Mouse (Mus musculus): ENCODE results near the gene Cacna2d2. TPM values are rescaled to one million over a fixed set of nuclear protein-coding genes. Genes with fewer than 3 reads are reported as not detected.

Gene Cacna2d2
- polyA plus RNA-seq, 1 experiment, result not detected

DNA sequence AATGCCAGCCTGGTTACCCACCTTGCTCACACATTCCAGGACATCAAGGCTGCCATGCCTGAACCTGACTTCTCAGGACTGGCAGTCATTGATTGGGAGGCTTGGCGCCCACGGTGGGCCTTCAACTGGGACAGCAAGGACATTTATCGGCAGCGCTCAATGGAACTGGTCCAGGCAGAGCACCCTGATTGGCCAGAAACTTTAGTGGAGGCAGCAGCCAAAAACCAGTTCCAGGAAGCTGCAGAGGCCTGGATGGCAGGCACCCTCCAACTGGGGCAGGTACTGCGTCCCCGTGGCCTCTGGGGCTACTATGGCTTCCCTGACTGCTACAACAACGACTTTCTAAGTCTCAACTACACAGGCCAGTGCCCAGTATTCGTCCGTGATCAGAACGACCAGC is 178.5 kb downstream of the Cacna2d2 start:
- TF ChIP-seq FLI1 (IDR thresholded peaks at IDR 0.05; ENCODE audit: low read length) (no peak), GATA1 (IDR thresholded peaks at IDR 0.05; ENCODE audit: borderline replicate concordance, low read length) (no peak)
- Histone ChIP-seq H3K4me1 (peaks cover 70% of the 10 kb centered on the region), H3K4me3 (replicated peaks) (peak overlapping the region; percentile 66), H3K36me3 (replicated peaks; ENCODE audit: low read length) (peaks cover 19% of the 10 kb centered on the region), H3K27me3 (replicated peaks) (no peaks in the 10 kb centered on the region), H3K9me3 (no peaks in the 10 kb centered on the region)

DNA sequence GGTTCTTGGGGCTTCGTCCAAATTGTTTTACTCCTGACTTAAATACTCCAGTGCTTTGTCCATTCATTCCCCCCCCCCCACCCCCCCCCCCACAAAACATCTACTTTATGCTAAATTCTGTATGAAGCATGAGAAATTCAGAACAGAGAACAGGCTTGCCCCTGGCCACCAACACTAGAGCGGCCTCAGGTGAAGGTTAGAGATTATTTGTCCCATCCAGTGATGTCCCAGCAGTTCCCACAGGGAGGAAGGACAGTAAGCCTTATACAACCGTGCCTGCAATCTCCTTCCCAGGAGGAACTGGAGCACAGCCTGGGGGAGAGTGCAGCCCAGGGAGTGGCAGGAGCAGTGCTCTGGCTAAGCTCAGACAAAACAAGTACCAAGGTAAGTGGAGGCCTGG is 179.2 kb downstream of the Cacna2d2 start, which contains the start of gene Naa80:
Gene Naa80, plus strand, starts transcription at position 301 of the 400 bp plus-strand sequence.
- Histone ChIP-seq H3K9me3 (no peaks in the 10 kb centered on the region), H3K4me3 (replicated peaks) (peak within 1 kb of the TSS; percentile 76), H3K36me3 (replicated peaks; ENCODE audit: low read length) (peaks cover 21% of the 10 kb centered on the region), H3K27me3 (replicated peaks) (no peaks in the 10 kb centered on the region), H3K4me1 (peaks cover 75% of the 10 kb centered on the region)
- TF ChIP-seq FLI1 (IDR thresholded peaks at IDR 0.05; ENCODE audit: low read length) (no peak), GATA1 (IDR thresholded peaks at IDR 0.05; ENCODE audit: borderline replicate concordance, low read length) (no peak)

Other genes with a start within 250 kb of the Cacna2d2 start
- 0.09 TPM in 1 of 2 replicates, not detected in the other for gene Dock3, start 167.7 kb upstream of the Cacna2d2 start, polyA plus RNA-seq (2012; ENCODE audit: insufficient read depth, low replicate concordance)
- gene Mapkapk3, start 109.7 kb upstream of the Cacna2d2 start, polyA plus RNA-seq (2012; ENCODE audit: insufficient read depth, low replicate concordance), result 35.6 and 49.9 TPM in 2 replicates
- gene Cish, start 103.6 kb upstream of the Cacna2d2 start, polyA plus RNA-seq (2012; ENCODE audit: insufficient read depth, low replicate concordance), result 47.7 and 114 TPM in 2 replicates
- 8.1 TPM in 1 of 2 replicates, not detected in the other for gene Hemk1, start 61.3 kb upstream of the Cacna2d2 start, polyA plus RNA-seq (2012; ENCODE audit: insufficient read depth, low replicate concordance)
- gene 6430571L13Rik, start 59.0 kb upstream of the Cacna2d2 start, polyA plus RNA-seq (2012; ENCODE audit: insufficient read depth, low replicate concordance), result not detected in 2 replicates
- 12.0 and 24.4 TPM in 2 replicates for gene Tmem115, start 134.3 kb downstream of the Cacna2d2 start, polyA plus RNA-seq (2012; ENCODE audit: insufficient read depth, low replicate concordance)
- 4.2 and 18.5 TPM in 2 replicates for gene Cyb561d2, start 142.6 kb downstream of the Cacna2d2 start, polyA plus RNA-seq (2012; ENCODE audit: insufficient read depth, low replicate concordance)
- 0.37 TPM in 1 of 2 replicates, not detected in the other for gene Nprl2, start 142.6 kb downstream of the Cacna2d2 start, polyA plus RNA-seq (2012; ENCODE audit: insufficient read depth, low replicate concordance)
- gene Zmynd10, start 147.7 kb downstream of the Cacna2d2 start, polyA plus RNA-seq (2012; ENCODE audit: insufficient read depth, low replicate concordance), result 0.68 TPM in 1 of 2 replicates, not detected in the other
- 10.3 and 12.6 TPM in 2 replicates for gene Rassf1, start 151.9 kb downstream of the Cacna2d2 start, polyA plus RNA-seq (2012; ENCODE audit: insufficient read depth, low replicate concordance)
- 23.3 and 103 TPM in 2 replicates for gene Tusc2, start 163.6 kb downstream of the Cacna2d2 start, polyA plus RNA-seq (2012; ENCODE audit: insufficient read depth, low replicate concordance)
- 10.8 and 11.8 TPM in 2 replicates for gene Hyal2, start 168.3 kb downstream of the Cacna2d2 start, polyA plus RNA-seq (2012; ENCODE audit: insufficient read depth, low replicate concordance)
- gene Hyal1, start 177.3 kb downstream of the Cacna2d2 start, polyA plus RNA-seq (2012; ENCODE audit: insufficient read depth, low replicate concordance), result 1.6 and 2.6 TPM in 2 replicates
- 63.3 and 72.4 TPM in 2 replicates for gene Naa80, start 179.3 kb downstream of the Cacna2d2 start, polyA plus RNA-seq (2012; ENCODE audit: insufficient read depth, low replicate concordance)
- 0.31 TPM in 1 of 2 replicates, not detected in the other for gene Hyal3, start 181.2 kb downstream of the Cacna2d2 start, polyA plus RNA-seq (2012; ENCODE audit: insufficient read depth, low replicate concordance)
- gene Ifrd2, start 188.0 kb downstream of the Cacna2d2 start, polyA plus RNA-seq (2012; ENCODE audit: insufficient read depth, low replicate concordance), result 32.1 and 34.9 TPM in 2 replicates
- gene Sema3b, start 209.6 kb downstream of the Cacna2d2 start, polyA plus RNA-seq (2012; ENCODE audit: insufficient read depth, low replicate concordance), result not detected in 2 replicates
- gene Gnai2, start 235.8 kb downstream of the Cacna2d2 start, polyA plus RNA-seq (2012; ENCODE audit: insufficient read depth, low replicate concordance), result 1,319 and 1,886 TPM in 2 replicates

Measured in megakaryocyte, embryonic 14.5 days (primary cell).